Mouse (Mus musculus): ENCODE data around the gene Itsn1.

- TF ChIP-seq GATA1 (IDR thresholded peaks at IDR 0.05; ENCODE audit: borderline replicate concordance, low read length) = no peak
- TF ChIP-seq FLI1 (IDR thresholded peaks at IDR 0.05; ENCODE audit: low read length) = no peak
These were observed 171.2 kb downstream of the Itsn1 start for GRCm38 (mm10) chr16:91900274-91900673.

All from megakaryocyte, embryonic 14.5 days (primary cell).